Mouse (Mus musculus): ENCODE data around the gene Slfn2.

The Slfn2 gene

GRCm38 (mm10) chr11:83077714-83078422, 13.0 kb downstream of the Slfn2 start:
- peak; percentile 81 for DNase-seq

- no peak for DNase-seq
Observed at GRCm38 (mm10) chr11:83078423-83079140, 13.7 kb downstream of the Slfn2 start.

- no peak for DNase-seq
Observed at GRCm38 (mm10) chr11:83079487-83080199, 14.7 kb downstream of the Slfn2 start.

- no peak for DNase-seq
Observed at GRCm38 (mm10) chr11:83082741-83083473, 18.0 kb downstream of the Slfn2 start.

- no peak for DNase-seq
Observed at GRCm38 (mm10) chr11:83084161-83084560, 19.2 kb downstream of the Slfn2 start.

GRCm38 (mm10) chr11:83084761-83085160, 19.8 kb downstream of the Slfn2 start:
- no peak for DNase-seq

- peak; percentile 43 for DNase-seq
Observed at GRCm38 (mm10) chr11:83115138-83115537, 50.2 kb downstream of the Slfn2 start.

GRCm38 (mm10) chr11:83116597-83117227, 51.8 kb downstream of the Slfn2 start, which contains the start of gene Slfn1:
Gene Slfn1 (plus strand): TSS chr11:83116849.
- no peak for DNase-seq

- no peak for DNase-seq
Observed at GRCm38 (mm10) chr11:83118056-83118455, 53.1 kb downstream of the Slfn2 start.
